10 mouse cellular contexts compared by ENCODE assay signal in the genomic region with DNA sequence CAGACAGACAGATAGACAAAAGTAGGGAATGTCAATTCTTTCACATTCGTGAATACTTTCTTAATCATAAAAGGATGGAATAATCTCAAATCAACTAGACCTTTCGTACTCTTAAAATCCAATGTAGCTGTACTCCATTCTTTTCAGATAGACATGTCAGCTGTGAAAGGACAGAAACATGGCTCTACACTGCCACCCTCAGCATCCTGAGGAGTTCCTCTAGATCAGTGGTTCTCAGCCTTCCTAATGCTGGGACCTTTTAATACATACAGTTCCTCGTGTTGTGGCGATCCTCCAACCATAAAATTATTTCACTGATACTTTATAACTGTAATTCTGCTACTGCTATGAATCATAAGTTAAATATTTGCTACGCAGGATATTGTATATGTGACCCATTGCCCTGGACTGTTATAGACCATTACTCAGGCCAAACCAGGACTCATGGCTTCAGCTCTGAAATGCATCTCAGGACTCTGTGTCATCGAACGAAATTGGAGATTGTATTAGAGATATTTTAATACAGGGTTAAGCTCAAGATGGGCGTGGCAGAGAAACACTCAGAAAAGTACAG.
DNase-seq lines count a peak whose midpoint lies in the region; ATAC-seq and TF ChIP-seq lines count a peak whose summit lies in the region.
"Had no signal": no experiment of that assay in that cellular context is flagged by ENCODE, and none has a peak within 500 bp of the region (broad histone marks: within the 10 kb centered on the region; RNA-seq: fewer than 3 reads in every experiment).

No protein-coding gene starts in this region.

- no peak overlapping the region for H3K4me2 ChIP-seq in forebrain, postnatal 0 days (ENCODE audit: low read depth)
- H3K4me2 ChIP-seq in forebrain, embryonic 11.5 days (ENCODE audit: low read depth, low read length, severe bottlenecking), result no peak overlapping the region
- no peak overlapping the region for H3K4me2 ChIP-seq in CH12.LX (ENCODE audit: insufficient read depth, low read depth, poor library complexity, severe bottlenecking)
- H3K4me2 ChIP-seq: limb, embryonic 12.5 days had no signal

- no peak overlapping the region for H3K9ac ChIP-seq in forebrain, postnatal 0 days
- no peak overlapping the region for H3K9ac ChIP-seq in forebrain, embryonic 11.5 days (ENCODE audit: low read length)
- no peak overlapping the region for H3K9ac ChIP-seq in CH12.LX (ENCODE audit: insufficient read depth, low read depth)
- H3K9ac ChIP-seq: limb, embryonic 12.5 days had no signal

- TF ChIP-seq RAD21 in CH12.LX (IDR thresholded peaks at IDR 0.05; ENCODE audit: low read depth, low read length), result peak; percentile 64

- in situ Hi-C loops in CH12.LX (cut with MboI; ENCODE audit: low pct_ligation_motif_present, low pct_unique_long_range_greater_than_20kb, low sequenced_read_pairs), result no loop called here

- no peaks in the 10 kb centered on the region for H3K9me3 ChIP-seq in forebrain, postnatal 0 days (ENCODE audit: low read length)
- H3K9me3 ChIP-seq in forebrain, embryonic 11.5 days (ENCODE audit: control insufficient read depth, low read length), result no peaks in the 10 kb centered on the region
- H3K9me3 ChIP-seq in CH12.LX (replicated peaks; ENCODE audit: low read length), result no peaks in the 10 kb centered on the region
- H3K9me3 ChIP-seq: limb, embryonic 12.5 days had no signal

- no peaks in the 10 kb centered on the region for H3K36me3 ChIP-seq in forebrain, postnatal 0 days (ENCODE audit: insufficient read depth)
- H3K36me3 ChIP-seq in forebrain, embryonic 11.5 days (ENCODE audit: control insufficient read depth, insufficient read depth, low read length), result no peaks in the 10 kb centered on the region
- H3K36me3 ChIP-seq in CH12.LX (replicated peaks in 1 of 2; ENCODE audit: control insufficient read depth in 1 of 2, insufficient read depth in 1 of 2, low read length in 1 of 2), result no peaks in the 10 kb centered on the region
- H3K36me3 ChIP-seq: limb, embryonic 12.5 days had no signal

- no peak for TF ChIP-seq POLR2A in CH12.LX (IDR thresholded peaks at IDR 0.05; ENCODE audit: low read depth, low read length)
- no peak for TF ChIP-seq POLR2A in brain, embryonic 14.5 days (IDR thresholded peaks at IDR 0.05; ENCODE audit: borderline replicate concordance, extremely low read depth, insufficient read depth, insufficient read length, poor library complexity, severe bottlenecking)

- dilution Hi-C loops in CH12.LX (cut with MboI; ENCODE audit: extremely low pct_ligation_motif_present, extremely low pct_unique_long_range_greater_than_20kb, low sequenced_read_pairs), result no loop called here

- DNase-seq in forebrain, postnatal 0 days, result no peak
- no peak for DNase-seq in forebrain, embryonic 11.5 days (ENCODE audit: low spot score)
- peak; percentile 27 for DNase-seq in left cerebral cortex, postnatal 4 days
- DNase-seq in left cerebral cortex, adult 18-20 months (ENCODE audit: low spot score in 2 of 2), result no peak
- peak; percentile 12 for DNase-seq in CH12.LX (ENCODE audit: extremely low read depth)
- DNase-seq in brain, embryonic 14.5 days (ENCODE audit: low read depth), result peak; percentile 66
- DNase-seq: thymus, adult 2 months had no signal

- peak; percentile 34 for TF ChIP-seq CTCF in forebrain, postnatal 0 days (IDR thresholded peaks at IDR 0.05; ENCODE audit: low read depth)
- peak in 1 of 2 experiments; percentile 59; a peak in 2 of 4 replicates for TF ChIP-seq CTCF in CH12.LX (conservative IDR thresholded peaks at IDR 0.05 in 1 of 2, IDR thresholded peaks at IDR 0.05 in 1 of 2; ENCODE audit: low read depth in 2 of 2, low read length in 2 of 2)
- TF ChIP-seq CTCF in brain, embryonic 14.5 days (IDR thresholded peaks at IDR 0.05; ENCODE audit: borderline replicate concordance, extremely low read depth, insufficient read depth, insufficient read length), result peak; percentile 13; the same call in 1 of the 2 replicates

- WGBS in forebrain, postnatal 0 days, result 82% methylated on average over 8 of the region's 8 CpGs
- WGBS in forebrain, embryonic 11.5 days, result 80% methylated on average over 8 of the region's 8 CpGs

- H3K27me3 ChIP-seq in forebrain, postnatal 0 days (ENCODE audit: insufficient read depth, low read length), result no peaks in the 10 kb centered on the region
- no peaks in the 10 kb centered on the region for H3K27me3 ChIP-seq in forebrain, embryonic 11.5 days (ENCODE audit: control insufficient read depth, insufficient read depth, low read length)
- no peaks in the 10 kb centered on the region for H3K27me3 ChIP-seq in CH12.LX (replicated peaks)
- H3K27me3 ChIP-seq: limb, embryonic 12.5 days had no signal

- no peak for TF ChIP-seq EP300 in CH12.LX (IDR thresholded peaks at IDR 0.05; ENCODE audit: low read length)

- H3K79me2 ChIP-seq in CH12.LX (replicated peaks; ENCODE audit: control insufficient read depth, extremely low read depth, insufficient read depth, poor library complexity, severe bottlenecking), result no peaks in the 10 kb centered on the region

- H3K4me3 ChIP-seq in forebrain, postnatal 0 days (ENCODE audit: low read depth, low read length), result no peak overlapping the region
- H3K4me3 ChIP-seq in forebrain, embryonic 11.5 days (ENCODE audit: low read depth, low read length), result no peak overlapping the region
- no peak overlapping the region for H3K4me3 ChIP-seq in CH12.LX (replicated peaks in 1 of 3; ENCODE audit: low read depth in 2 of 3, low read length in 2 of 3, poor library complexity in 1 of 3)
- H3K4me3 ChIP-seq: limb, embryonic 12.5 days had no signal

- no peak overlapping the region for H3K27ac ChIP-seq in forebrain, postnatal 0 days (ENCODE audit: low read depth, low read length)
- no peak overlapping the region for H3K27ac ChIP-seq in forebrain, embryonic 11.5 days (ENCODE audit: low read depth, low read length)
- no peak overlapping the region for H3K27ac ChIP-seq in CH12.LX (ENCODE audit: insufficient read depth, low read depth)
- H3K27ac ChIP-seq: limb, embryonic 12.5 days had no signal

- no peaks in the 10 kb centered on the region for H3K4me1 ChIP-seq in forebrain, postnatal 0 days (ENCODE audit: insufficient read depth)
- H3K4me1 ChIP-seq in forebrain, embryonic 11.5 days (replicated peaks; ENCODE audit: control insufficient read depth, insufficient read depth, low read length), result no peaks in the 10 kb centered on the region
- 0 out of 4 replicates have a peak, but pooled peaks cover 0 to 3% of the 10 kb centered on the region in 2 experiments for H3K4me1 ChIP-seq in CH12.LX (ENCODE audit: control insufficient read depth in 1 of 2, insufficient read depth in 2 of 2)
- H3K4me1 ChIP-seq: limb, embryonic 12.5 days had no signal

- intact Hi-C loops in left cerebral cortex, postnatal 4 days (cut with DNase I), result no loop called here

- ATAC-seq in forebrain, postnatal 0 days, result no peak
- no peak for ATAC-seq in forebrain, embryonic 11.5 days (replicated peaks; ENCODE audit: low FRiP score)
- ATAC-seq in activated CD4-positive, CD25-positive, alpha-beta regulatory T cell, adult 4 months, result no peak
- ATAC-seq: forebrain, embryonic 16.5 days had no signal

TF ChIP-seq in CH12.LX, 34 proteins besides CTCF, POLR2A, EP300 and RAD21:
- TF ChIP-seq RCOR1 (conservative IDR thresholded peaks at IDR 0.05; ENCODE audit: low read depth, low read length) (no peak), SMC3 (IDR thresholded peaks at IDR 0.05; ENCODE audit: low read depth, low read length) (peak; percentile 34; the same call in 1 of the 2 replicates)

Comparison
In these comparisons a context has a peak if more than half of its experiments do, and no peak if none do; other contexts are left out.
1. DNase-seq: peak in left cerebral cortex, postnatal 4 days (single experiment), CH12.LX (single experiment) and brain, embryonic 14.5 days (single experiment); none in forebrain, postnatal 0 days (single experiment), forebrain, embryonic 11.5 days (single experiment) and left cerebral cortex, adult 18-20 months (0 of 2).